Mouse (Mus musculus) myocyte (in vitro differentiated cells): ENCODE measurements at regions not wholly inside any gene's neighbourhood (a gene's known extent, or its start where the extent isn't known, plus 50 kb on each side); places are given as distances from the start of the nearest gene placed in this dataset.

ENCODE experiments used
- H3K27me3 ChIP-seq: one replicate; pipeline ENCODE4 v1.6.1; 2011; ENCODE audit not compliant: control insufficient read depth, insufficient read depth, insufficient read length
- H3K36me3 ChIP-seq: one replicate; pipeline ENCODE4 v1.6.1; 2011; ENCODE audit not compliant: control insufficient read depth, insufficient read depth
- H3K4me2 ChIP-seq: one replicate; pipeline ENCODE4 v1.6.1; 2011; ENCODE audit warnings: low read depth, control low read depth
- H3K4me3 ChIP-seq: one replicate; pipeline ENCODE4 v1.5.1; 2011; ENCODE audit warnings: mild to moderate bottlenecking, control low read depth, moderate library complexity
- H3K79me2 ChIP-seq: one replicate; pipeline ENCODE4 v1.6.1; 2011; ENCODE audit not compliant: control insufficient read depth, insufficient read depth
- H3ac ChIP-seq: one replicate; pipeline ENCODE4 v1.6.1; 2011; ENCODE audit not compliant: control insufficient read depth, insufficient read length
- CEBPB ChIP-seq: IDR thresholded peaks from 2 replicates; pipeline ENCODE4 v1.6.1; 2011; ENCODE audit warnings: mild to moderate bottlenecking, moderate library complexity; ENCODE audit not compliant: poor library complexity, insufficient read depth, severe bottlenecking
- E2F4 ChIP-seq: IDR thresholded peaks from one replicate; pipeline ENCODE4 v1.6.1; 2011; ENCODE audit warnings: mild to moderate bottlenecking, control low read depth, moderate library complexity; ENCODE audit not compliant: insufficient read depth
- MAX ChIP-seq: IDR thresholded peaks from one replicate; pipeline ENCODE4 v1.6.1; 2011; ENCODE audit warnings: low read depth, mild to moderate bottlenecking, control low read depth
- MYOD1 ChIP-seq, 3 experiments: IDR thresholded peaks; one replicate each; pipeline ENCODE4 v1.6.1; 2011; ENCODE audit warnings: control low read depth in 2 of 3, low read depth in 2 of 3, mild to moderate bottlenecking in 2 of 3, moderate library complexity in 1 of 3; ENCODE audit not compliant: insufficient read length in 2 of 3, control insufficient read depth in 1 of 3
- MYOG ChIP-seq, 3 experiments: IDR thresholded peaks; one replicate each; pipeline ENCODE4 v1.6.1; 2011; ENCODE audit warnings: control low read depth in 2 of 3, low read depth in 2 of 3, mild to moderate bottlenecking in 2 of 3; ENCODE audit not compliant: insufficient read length in 2 of 3, control insufficient read depth in 1 of 3, insufficient read depth in 1 of 3
- POLR2A ChIP-seq: IDR thresholded peaks from one replicate; pipeline ENCODE4 v1.6.1; 2011; ENCODE audit warnings: low read depth, mild to moderate bottlenecking, control low read depth, moderate library complexity; ENCODE audit not compliant: insufficient read length
- POLR2AphosphoS2 ChIP-seq: IDR thresholded peaks from one replicate; pipeline ENCODE4 v1.6.1; 2011; ENCODE audit warnings: low read depth, control low read depth; ENCODE audit not compliant: insufficient read length
- REST ChIP-seq: IDR thresholded peaks from one replicate; pipeline ENCODE4 v1.6.1; 2011; ENCODE audit warnings: mild to moderate bottlenecking, control low read depth, moderate library complexity; ENCODE audit not compliant: insufficient read depth, insufficient read length
- SRF ChIP-seq: IDR thresholded peaks from one replicate; pipeline ENCODE4 v1.6.1; 2011; ENCODE audit warnings: low read depth; ENCODE audit not compliant: control insufficient read depth, insufficient read length
- TCF12 ChIP-seq: IDR thresholded peaks from one replicate; pipeline ENCODE4 v1.6.1; 2011; ENCODE audit warnings: mild to moderate bottlenecking, control low read depth; ENCODE audit not compliant: poor library complexity, insufficient read depth, severe bottlenecking
- TCF3 ChIP-seq: IDR thresholded peaks from one replicate; pipeline ENCODE4 v1.6.1; 2011; ENCODE audit warnings: low read depth, control low read depth; ENCODE audit not compliant: insufficient read length
- USF1 ChIP-seq: IDR thresholded peaks from one replicate; pipeline ENCODE4 v1.6.1; 2011; ENCODE audit warnings: low read depth, mild to moderate bottlenecking, control low read depth, moderate library complexity

DNA sequence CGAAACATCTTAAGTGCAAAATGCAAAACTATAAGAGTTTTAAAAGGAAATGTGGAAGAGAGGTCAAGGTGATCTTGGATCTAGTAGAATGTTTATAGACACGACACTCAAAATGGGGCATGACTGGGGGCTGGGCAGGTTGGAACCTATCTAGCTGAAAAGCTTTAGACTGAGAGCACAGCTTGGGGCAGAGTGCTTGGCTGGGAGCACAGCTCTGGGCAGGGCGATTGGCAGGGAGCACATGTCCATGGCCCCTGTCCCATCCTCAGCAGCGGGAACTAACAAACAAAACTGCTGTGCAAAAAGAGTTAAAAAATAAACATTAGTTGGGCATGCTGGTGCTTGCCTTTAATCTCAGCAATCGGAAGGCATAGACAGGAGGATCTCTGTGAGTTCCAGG, 279.6 kb downstream of the Ptpru start:
- H3K4me2 ChIP-seq: no peak overlapping the region
- TF ChIP-seq E2F4 (no peak), TCF3 (no peak), MYOG (IDR thresholded peaks at IDR 0.05; ENCODE audit: control insufficient read depth in 1 of 3, insufficient read depth in 1 of 3, insufficient read length in 2 of 3, low read depth in 2 of 3) (no peak)
- no peaks in the 10 kb centered on the region for H3K27me3 ChIP-seq
- no peaks in the 10 kb centered on the region for H3K36me3 ChIP-seq
- H3K4me3 ChIP-seq: no peak overlapping the region
- no peaks in the 10 kb centered on the region for H3K79me2 ChIP-seq
- H3ac ChIP-seq: no peak overlapping the region

DNA sequence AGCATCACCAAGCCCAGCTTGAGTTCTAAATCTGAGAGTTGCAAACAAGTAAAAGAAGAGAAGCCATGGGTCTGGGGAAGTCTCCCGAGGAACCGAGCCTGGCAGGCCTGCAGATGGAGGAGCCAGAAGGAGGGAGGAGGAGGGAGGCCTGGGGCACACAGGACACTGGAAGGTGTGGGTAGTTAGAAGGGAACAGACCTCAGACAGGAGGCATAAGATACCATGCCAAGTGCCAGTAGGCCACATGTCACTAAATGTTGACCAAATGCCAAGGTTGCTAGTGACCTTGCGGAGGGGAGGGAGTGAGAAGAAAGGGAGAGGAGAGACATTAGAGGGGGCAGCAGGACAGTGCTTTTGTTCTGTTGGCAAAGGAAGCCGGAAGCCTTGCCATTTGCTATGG, 274.2 kb downstream of the Ptpru start:
- Histone ChIP-seq H3K4me2 (no peak overlapping the region), H3K27me3 (no peaks in the 10 kb centered on the region), H3K4me3 (no peak overlapping the region), H3K36me3 (no peaks in the 10 kb centered on the region), H3ac (no peak overlapping the region), H3K79me2 (no peaks in the 10 kb centered on the region)
- TF ChIP-seq MYOG (IDR thresholded peaks at IDR 0.05; ENCODE audit: control insufficient read depth in 1 of 3, insufficient read depth in 1 of 3, insufficient read length in 2 of 3, low read depth in 2 of 3) (no peak), CEBPB (no peak), MYOD1 (IDR thresholded peaks at IDR 0.05; ENCODE audit: control insufficient read depth in 1 of 3, insufficient read length in 2 of 3, low read depth in 2 of 3) (no peak), TCF12 (no peak), SRF (no peak), REST (no peak), E2F4 (no peak), TCF3 (no peak), POLR2AphosphoS2 (no peak), POLR2A (no peak), USF1 (no peak), MAX (no peak)

DNA sequence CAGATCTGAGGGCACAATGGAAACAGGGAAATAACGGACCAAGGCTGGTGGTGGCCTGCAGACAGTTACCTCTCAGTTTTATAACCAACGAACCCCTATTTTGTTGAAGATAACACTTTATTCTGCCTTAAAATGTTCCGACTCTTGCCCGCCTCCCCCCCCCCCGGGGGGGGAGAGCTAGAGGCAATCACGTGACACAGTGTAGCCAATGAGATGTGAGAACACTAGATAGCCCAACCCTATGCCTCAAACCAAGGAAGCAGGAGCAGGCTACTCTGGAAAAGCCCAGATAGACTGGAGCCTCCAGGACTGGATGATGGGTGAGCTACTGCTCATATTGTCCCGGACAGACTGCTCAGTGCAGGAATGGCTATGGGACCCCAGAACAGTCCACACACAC, 272.9 kb downstream of the Ptpru start:
- no peak overlapping the region for H3K4me3 ChIP-seq
- H3K4me2 ChIP-seq: no peak overlapping the region
- no peaks in the 10 kb centered on the region for H3K36me3 ChIP-seq
- TF ChIP-seq REST (no peak), USF1 (no peak), POLR2A (no peak), POLR2AphosphoS2 (no peak), MYOD1 (IDR thresholded peaks at IDR 0.05; ENCODE audit: control insufficient read depth in 1 of 3, insufficient read length in 2 of 3, low read depth in 2 of 3) (no peak), CEBPB (no peak), E2F4 (no peak), TCF3 (no peak), MAX (no peak), MYOG (IDR thresholded peaks at IDR 0.05; ENCODE audit: control insufficient read depth in 1 of 3, insufficient read depth in 1 of 3, insufficient read length in 2 of 3, low read depth in 2 of 3) (no peak), SRF (no peak), TCF12 (no peak)
- H3K79me2 ChIP-seq: no peaks in the 10 kb centered on the region
- H3K27me3 ChIP-seq: no peaks in the 10 kb centered on the region
- no peak overlapping the region for H3ac ChIP-seq

DNA sequence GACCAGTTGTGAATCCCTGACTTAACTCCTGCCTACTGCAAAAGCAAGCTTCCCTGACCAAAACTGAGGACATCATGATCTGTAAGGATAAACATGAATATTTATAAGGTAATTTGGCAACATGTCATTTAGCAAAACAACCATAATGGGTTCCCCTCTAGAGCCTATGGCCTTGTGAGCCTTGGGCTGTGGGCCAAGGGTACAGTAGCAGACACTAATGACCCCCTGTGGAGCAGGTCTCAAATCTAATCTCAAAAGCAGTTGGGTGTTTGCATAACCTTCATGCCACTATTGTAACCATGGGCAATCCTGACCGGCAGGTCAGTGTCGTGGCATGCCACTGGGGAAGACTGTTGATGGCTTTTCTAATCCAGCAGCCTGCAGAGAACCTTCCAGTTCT, 270.8 kb downstream of the Ptpru start:
- Histone ChIP-seq H3ac (no peak overlapping the region), H3K79me2 (no peaks in the 10 kb centered on the region), H3K4me2 (no peak overlapping the region), H3K4me3 (no peak overlapping the region), H3K36me3 (no peaks in the 10 kb centered on the region), H3K27me3 (no peaks in the 10 kb centered on the region)
- TF ChIP-seq MYOG (IDR thresholded peaks at IDR 0.05; ENCODE audit: control insufficient read depth in 1 of 3, insufficient read depth in 1 of 3, insufficient read length in 2 of 3, low read depth in 2 of 3): no peak
- TF ChIP-seq TCF12: no peak
- TF ChIP-seq E2F4: no peak
- TF ChIP-seq USF1: no peak
- no peak for TF ChIP-seq MYOD1 (IDR thresholded peaks at IDR 0.05; ENCODE audit: control insufficient read depth in 1 of 3, insufficient read length in 2 of 3, low read depth in 2 of 3)
- TF ChIP-seq REST: no peak
- TF ChIP-seq TCF3: no peak
- TF ChIP-seq SRF: no peak
- TF ChIP-seq POLR2A: no peak
- TF ChIP-seq POLR2AphosphoS2: no peak
- no peak for TF ChIP-seq CEBPB
- no peak for TF ChIP-seq MAX

DNA sequence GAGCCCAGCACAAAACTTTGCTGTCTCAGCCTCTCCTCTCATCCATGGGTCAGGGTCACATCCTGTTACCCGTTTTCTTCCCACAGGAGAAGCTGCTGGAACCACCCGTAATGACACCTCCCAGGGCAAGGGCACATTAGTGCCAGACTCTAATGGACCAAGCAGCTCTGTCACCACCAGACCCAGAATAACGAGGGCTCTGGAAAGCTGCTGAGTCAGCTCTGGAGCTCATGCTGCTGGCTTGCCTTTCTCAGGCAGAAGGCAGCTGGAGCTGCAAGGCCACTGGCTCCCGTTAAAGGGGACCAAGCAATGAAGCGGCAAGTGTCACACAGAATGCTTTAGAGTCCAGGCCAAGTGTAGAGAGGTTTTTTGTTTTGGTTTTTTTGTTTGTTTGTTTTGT, 268.9 kb downstream of the Ptpru start:
- no peaks in the 10 kb centered on the region for H3K79me2 ChIP-seq

More for the DNA sequence above, 268.9 kb downstream of the Ptpru start:
- Histone ChIP-seq H3K27me3 (no peaks in the 10 kb centered on the region), H3K4me3 (no peak overlapping the region), H3ac (no peak overlapping the region), H3K4me2 (no peak overlapping the region), H3K36me3 (no peaks in the 10 kb centered on the region)
- TF ChIP-seq TCF3 (no peak), SRF (no peak), CEBPB (no peak), MYOG (IDR thresholded peaks at IDR 0.05; ENCODE audit: control insufficient read depth in 1 of 3, insufficient read depth in 1 of 3, insufficient read length in 2 of 3, low read depth in 2 of 3) (no peak), MAX (no peak), USF1 (no peak), E2F4 (no peak), MYOD1 (IDR thresholded peaks at IDR 0.05; ENCODE audit: control insufficient read depth in 1 of 3, insufficient read length in 2 of 3, low read depth in 2 of 3) (no peak), POLR2A (no peak), REST (no peak), TCF12 (no peak), POLR2AphosphoS2 (no peak)
